Mouse (Mus musculus): ENCODE measurements at regions not wholly inside any gene's neighbourhood (a gene's known extent, or its start where the extent isn't known, plus 50 kb on each side); places are given as distances from the start of the nearest gene placed in this dataset.

GRCm38 (mm10) chr16:78486531-78486930, 90.0 kb downstream of the D16Ertd472e start:
- no peak for TF ChIP-seq POLR2A (IDR thresholded peaks at IDR 0.05; ENCODE audit: borderline replicate concordance, insufficient read depth, low read length)
- no peak for TF ChIP-seq CTCF (IDR thresholded peaks at IDR 0.05; ENCODE audit: borderline replicate concordance, insufficient read depth, low read depth, low read length)
